Comparison of ENCODE assay signal across 33 mouse cellular contexts in the genomic region with DNA sequence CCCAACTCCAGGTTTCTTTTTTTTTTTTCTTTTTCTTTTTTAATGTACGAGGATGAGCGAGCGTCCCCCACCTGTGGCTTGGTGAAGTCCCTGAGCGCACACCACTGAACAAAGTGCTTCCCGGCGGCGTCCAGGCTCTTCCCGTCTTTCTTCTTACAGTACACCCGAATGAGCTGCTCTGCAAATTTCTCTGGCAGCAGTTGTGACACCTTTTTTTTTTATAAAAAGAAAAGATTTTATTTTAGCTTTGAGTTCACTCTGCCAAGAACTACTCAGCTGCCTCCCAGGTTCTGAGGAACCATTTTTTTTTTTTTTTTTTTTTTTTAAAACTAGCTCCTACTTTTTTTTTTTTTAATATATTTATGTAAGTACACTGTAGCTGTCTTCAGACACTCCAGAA. TPM values are rescaled to one million over a fixed set of nuclear protein-coding genes. Genes with fewer than 3 reads are reported as not detected.
"Had no signal": no experiment of that assay in that cellular context is flagged by ENCODE, and none has a peak within 500 bp of the region (broad histone marks: within the 10 kb centered on the region; RNA-seq: fewer than 3 reads in every experiment).

No protein-coding gene starts in this region.

- DNase-seq: gastrocnemius, postnatal 14 days; heart, adult 18-20 months; heart, postnatal 10 days; heart, postnatal 4 days; kidney, adult 18-20 months; kidney, adult 8-10 months; kidney, postnatal 10 days; kidney, postnatal 25 days; kidney, postnatal 4 days; left cerebral cortex, postnatal 4 days had no signal

- H3K27ac ChIP-seq: heart, embryonic 10.5 days; hindbrain, embryonic 10.5 days; hindbrain, embryonic 12.5 days; hindbrain, embryonic 14.5 days; intestine, embryonic 15.5 days; layer of hippocampus, adult 2 months; limb, embryonic 13.5 days; limb, embryonic 15.5 days; liver, embryonic 12.5 days; liver, embryonic 14.5 days had no signal

- H3K4me3 ChIP-seq: heart, embryonic 10.5 days; heart, embryonic 12.5 days; hindbrain, embryonic 10.5 days; hindbrain, embryonic 12.5 days; intestine, embryonic 15.5 days; layer of hippocampus, adult 2 months; limb, embryonic 13.5 days; limb, embryonic 15.5 days; liver, embryonic 12.5 days had no signal

RNA-seq across cellular contexts. Expression of a gene that starts 14.8 kb away (rescaled TPM):
- total RNA-seq: gastrocnemius, adult 18-20 months; gastrocnemius, adult 8-10 months; gastrocnemius, postnatal 14 days; gastrocnemius, postnatal 4 days; granulocyte monocyte progenitor cell, adult 5-6 weeks; heart, adult 18-20 months; heart, adult 8-10 months; heart, postnatal 10 days; heart, postnatal 25 days; heart, postnatal 4 days; layer of hippocampus, adult 2 months; layer of hippocampus, postnatal 10 days; layer of hippocampus, postnatal 25 days; left cerebral cortex, adult 8-10 months; left cerebral cortex, postnatal 10 days; left cerebral cortex, postnatal 25 days; left cerebral cortex, postnatal 4 days; liver, adult 2 months had no signal
